Mouse (Mus musculus): Measurements from ENCODE around the gene Fbln7.
A peak's percentile ranks its signal among the peaks of the same experiment; 100 is the strongest.

Fbln7 gene

GRCm38 (mm10) chr2:128862636-128863035 lies at the start of gene Fbln7:
Gene Fbln7 (plus strand): TSS chr2:128862981.
- no peak for DNase-seq

- DNase-seq: no peak
Measured at GRCm38 (mm10) chr2:128816311-128816710, 46.5 kb upstream of the Fbln7 start.

- no peak for DNase-seq
Measured at GRCm38 (mm10) chr2:128816916-128817315, 45.9 kb upstream of the Fbln7 start.

- DNase-seq: peak in 1 of 2 experiments; percentile 68
Measured at GRCm38 (mm10) chr2:128817387-128817785, 45.4 kb upstream of the Fbln7 start.

- peak; percentile 98 to 99 for DNase-seq
Measured at GRCm38 (mm10) chr2:128817786-128818681, 44.7 kb upstream of the Fbln7 start, which contains the start of gene Tmem87b. Gene Tmem87b (plus strand): TSS chr2:128818118.

- no peak for DNase-seq
Measured at GRCm38 (mm10) chr2:128818956-128819643, 43.7 kb upstream of the Fbln7 start.

GRCm38 (mm10) chr2:128820631-128821030 lies 42.1 kb upstream of the Fbln7 start:
- DNase-seq: no peak

- DNase-seq: no peak
Measured at GRCm38 (mm10) chr2:128823893-128824292, 38.9 kb upstream of the Fbln7 start.

- no peak for DNase-seq
Measured at GRCm38 (mm10) chr2:128827787-128828186, 35.0 kb upstream of the Fbln7 start.

GRCm38 (mm10) chr2:128832611-128833010 lies 30.2 kb upstream of the Fbln7 start:
- DNase-seq: no peak

GRCm38 (mm10) chr2:128833035-128833434 lies 29.7 kb upstream of the Fbln7 start:
- no peak for DNase-seq

- DNase-seq: no peak
Measured at GRCm38 (mm10) chr2:128833435-128833834, 29.3 kb upstream of the Fbln7 start.

GRCm38 (mm10) chr2:128837531-128837930 lies 25.2 kb upstream of the Fbln7 start:
- no peak for DNase-seq

GRCm38 (mm10) chr2:128838611-128839010 lies 24.2 kb upstream of the Fbln7 start:
- DNase-seq: no peak

GRCm38 (mm10) chr2:128839501-128839900 lies 23.3 kb upstream of the Fbln7 start:
- DNase-seq: no peak

GRCm38 (mm10) chr2:128842437-128842836 lies 20.3 kb upstream of the Fbln7 start:
- DNase-seq: no peak

- no peak for DNase-seq
Measured at GRCm38 (mm10) chr2:128850036-128850435, 12.7 kb upstream of the Fbln7 start.

- DNase-seq: no peak
Measured at GRCm38 (mm10) chr2:128856673-128857072, 6.1 kb upstream of the Fbln7 start.

- DNase-seq: no peak
Measured at GRCm38 (mm10) chr2:128858962-128859361, 3.8 kb upstream of the Fbln7 start.

GRCm38 (mm10) chr2:128859861-128860260 lies 2.9 kb upstream of the Fbln7 start:
- no peak for DNase-seq

- DNase-seq: no peak
Measured at GRCm38 (mm10) chr2:128863777-128864331, 1.1 kb downstream of the Fbln7 start.

GRCm38 (mm10) chr2:128865061-128865460 lies 2.3 kb downstream of the Fbln7 start:
- no peak for DNase-seq

- no peak for DNase-seq
Measured at GRCm38 (mm10) chr2:128871656-128872055, 8.9 kb downstream of the Fbln7 start.

- no peak for DNase-seq
Measured at GRCm38 (mm10) chr2:128872256-128872655, 9.5 kb downstream of the Fbln7 start.
